Mouse (Mus musculus): ENCODE measurements around the gene Slc22a22. TPM values are rescaled to one million over a fixed set of nuclear protein-coding genes. Genes with fewer than 3 reads are reported as not detected.

The Slc22a22 gene
- total and polyA plus RNA-seq, 3 experiments, result not detected

DNA sequence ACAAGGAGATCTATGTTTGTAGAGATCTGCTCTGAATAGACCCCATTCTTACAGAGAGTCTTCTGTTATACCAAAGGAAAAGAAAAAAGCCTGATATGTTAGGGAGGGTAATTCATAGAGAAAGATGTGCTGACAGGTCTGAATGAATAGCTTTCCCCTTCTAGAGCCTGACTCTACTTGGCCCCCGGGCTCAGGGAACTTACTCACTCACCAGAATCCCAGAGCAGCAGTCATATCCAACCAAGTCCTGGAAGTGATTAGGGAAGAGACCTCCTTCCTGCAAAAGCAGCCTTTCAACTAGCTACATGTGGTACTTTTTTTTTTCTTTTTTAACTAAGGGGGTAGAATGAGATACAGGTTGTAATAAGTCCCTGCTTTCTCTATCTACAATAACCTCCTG lies 111.0 kb downstream of the Slc22a22 start:
- H3K27me3 ChIP-seq (ENCODE audit: control insufficient read depth in 1 of 2, insufficient read depth in 2 of 2, low read length in 2 of 2), result no peaks in the 10 kb centered on the region
- no peaks in the 10 kb centered on the region for H3K36me3 ChIP-seq (ENCODE audit: control insufficient read depth in 1 of 2, insufficient read depth in 2 of 2, low read length in 2 of 2)
- no peaks in the 10 kb centered on the region for H3K4me1 ChIP-seq (ENCODE audit: control insufficient read depth in 1 of 2, insufficient read depth in 2 of 2, low read length in 2 of 2)
- H3K79me2 ChIP-seq (ENCODE audit: control insufficient read depth, insufficient read depth, low read length, poor library complexity), result no peaks in the 10 kb centered on the region
- no peaks in the 10 kb centered on the region for H3K9me3 ChIP-seq (replicated peaks; ENCODE audit: insufficient read depth, low read length)
- no peak overlapping the region for H3K9ac ChIP-seq (ENCODE audit: control insufficient read depth, low read depth, low read length, poor library complexity, severe bottlenecking)
- TF ChIP-seq ETS1 (IDR thresholded peaks at IDR 0.05; ENCODE audit: low read depth, low read length) (no peak), ZMIZ1 (IDR thresholded peaks at IDR 0.05; ENCODE audit: low read depth, low read length) (no peak), UBTF (IDR thresholded peaks at IDR 0.05; ENCODE audit: borderline replicate concordance, insufficient read depth, low read depth, low read length) (no peak), RAD21 (IDR thresholded peaks at IDR 0.05; ENCODE audit: low read depth, low read length) (no peak), ELF1 (IDR thresholded peaks at IDR 0.05; ENCODE audit: low read depth, low read length) (no peak), POLR2AphosphoS2 (IDR thresholded peaks at IDR 0.05; ENCODE audit: low read length) (no peak), NELFE (IDR thresholded peaks at IDR 0.05; ENCODE audit: low read depth, low read length) (no peak), JUND (IDR thresholded peaks at IDR 0.05; ENCODE audit: low read depth, low read length) (no peak), POLR2A (IDR thresholded peaks at IDR 0.05; ENCODE audit: control insufficient read depth in 1 of 2, insufficient read depth in 1 of 2, low read depth in 1 of 2, low read length in 2 of 2, poor library complexity in 1 of 2) (no peak), TBP (IDR thresholded peaks at IDR 0.05; ENCODE audit: low read depth, low read length) (no peak), CHD2 (IDR thresholded peaks at IDR 0.05; ENCODE audit: low read length) (no peak), KAT2A (conservative IDR thresholded peaks at IDR 0.05; ENCODE audit: low read depth, low read length) (no peak)
- no peak for DNase-seq (ENCODE audit: low read depth, low spot score)
- no peak overlapping the region for H3K27ac ChIP-seq (ENCODE audit: control insufficient read depth, low read depth, low read length)
- H3K4me3 ChIP-seq (ENCODE audit: control insufficient read depth in 1 of 2, insufficient read depth in 1 of 2, low read depth in 2 of 2, low read length in 2 of 2), result no peak overlapping the region

DNA sequence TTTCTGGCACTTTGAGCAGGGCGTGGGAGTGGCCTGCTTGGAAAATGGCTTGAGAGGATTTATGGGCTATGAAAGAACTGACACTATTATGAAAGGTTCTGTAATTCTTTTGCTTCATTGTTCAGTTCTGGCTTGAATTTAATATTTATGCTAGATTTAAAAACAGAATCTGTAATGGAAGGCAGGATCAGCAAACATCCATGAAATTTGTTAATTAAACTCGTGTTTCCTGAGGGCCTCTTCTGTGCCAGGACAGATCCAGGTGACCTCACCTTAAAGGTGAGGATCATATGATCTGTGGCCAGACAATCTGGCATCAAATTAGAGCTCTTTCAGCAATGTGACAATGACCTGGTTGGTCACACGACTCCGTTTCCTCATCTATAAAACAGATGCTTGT lies 122.1 kb downstream of the Slc22a22 start:
- Histone ChIP-seq H3K4me3 (ENCODE audit: control insufficient read depth in 1 of 2, insufficient read depth in 1 of 2, low read depth in 2 of 2, low read length in 2 of 2) (no peak overlapping the region), H3K79me2 (ENCODE audit: control insufficient read depth, insufficient read depth, low read length, poor library complexity) (no peaks in the 10 kb centered on the region), H3K9me3 (replicated peaks; ENCODE audit: insufficient read depth, low read length) (0 out of 2 replicates have a peak, but pooled peaks cover 2% of the 10 kb centered on the region), H3K27ac (ENCODE audit: control insufficient read depth, low read depth, low read length) (no peak overlapping the region), H3K9ac (ENCODE audit: control insufficient read depth, low read depth, low read length, poor library complexity, severe bottlenecking) (no peak overlapping the region), H3K4me1 (ENCODE audit: control insufficient read depth in 1 of 2, insufficient read depth in 2 of 2, low read length in 2 of 2) (no peaks in the 10 kb centered on the region), H3K36me3 (ENCODE audit: control insufficient read depth in 1 of 2, insufficient read depth in 2 of 2, low read length in 2 of 2) (no peaks in the 10 kb centered on the region), H3K27me3 (ENCODE audit: control insufficient read depth in 1 of 2, insufficient read depth in 2 of 2, low read length in 2 of 2) (no peaks in the 10 kb centered on the region)
- no peak for DNase-seq (ENCODE audit: low read depth, low spot score)
- TF ChIP-seq TCF12 (IDR thresholded peaks at IDR 0.05; ENCODE audit: low read depth, low read length), result no peak
- no peak for TF ChIP-seq NRF1 (IDR thresholded peaks at IDR 0.05; ENCODE audit: insufficient read depth, low read depth, low read length, poor library complexity, severe bottlenecking)
- TF ChIP-seq ETS1 (IDR thresholded peaks at IDR 0.05; ENCODE audit: low read depth, low read length), result no peak
- TF ChIP-seq UBTF (IDR thresholded peaks at IDR 0.05; ENCODE audit: borderline replicate concordance, insufficient read depth, low read depth, low read length), result no peak
- TF ChIP-seq HCFC1 (IDR thresholded peaks at IDR 0.05; ENCODE audit: low read depth, low read length), result no peak
- no peak for TF ChIP-seq GATA1 (IDR thresholded peaks at IDR 0.05; ENCODE audit: low read depth, low read length)
